Mouse (Mus musculus): ENCODE results near the gene Aldh6a1. TPM values are rescaled to one million over a fixed set of nuclear protein-coding genes. Genes with fewer than 3 reads are reported as not detected.

Aldh6a1 gene
- total RNA-seq, 4 experiments from 2014 or later: 55.8 to 70.5 (median 60.5) TPM

DNA sequence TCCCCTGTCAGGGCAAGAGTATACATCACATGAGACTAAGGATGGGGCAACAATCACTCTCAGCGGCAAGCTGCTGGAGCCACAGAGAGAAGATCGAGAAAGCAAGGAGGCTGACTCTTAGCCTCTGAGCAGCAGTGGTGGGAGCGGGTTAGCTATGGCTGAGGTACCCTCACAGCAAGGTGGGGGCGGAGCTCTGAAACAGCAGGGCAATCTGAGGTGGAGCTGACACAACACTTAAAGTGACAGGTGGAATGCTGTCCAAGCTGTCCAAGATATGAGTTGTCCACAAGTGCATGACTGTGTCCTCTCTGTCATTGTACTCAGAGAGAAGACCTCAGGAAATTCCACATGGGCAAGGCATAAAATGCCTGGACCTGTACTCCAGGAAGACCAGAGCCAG lies 68.4 kb downstream of the Aldh6a1 start:
- no peak for DNase-seq (ENCODE audit: low spot score in 2 of 2)

Other genes with a start within 250 kb of the Aldh6a1 start
- gene Elmsan1, start 232.1 kb downstream of the Aldh6a1 start, total RNA-seq (2022): 10 to 100 TPM; 17.8 to 23.3 (median 20.3) TPM
- 10 to 100 TPM; 37.4 to 42.8 (median 42.2) TPM for gene Ptgr2, start 165.8 kb downstream of the Aldh6a1 start, total RNA-seq (2022)
- gene Zfp410, start 134.2 kb downstream of the Aldh6a1 start, total RNA-seq (2022): 10 to 100 TPM; 30.9 to 40.4 (median 33.1) TPM
- 10 to 100 TPM; 22.0 to 28.3 (median 25.2) TPM for gene Coq6, start 89.3 kb downstream of the Aldh6a1 start, total RNA-seq (2022)
- 10 to 100 TPM; 10.5 to 13.1 (median 12.2) TPM for gene Fam161b, start 89.2 kb downstream of the Aldh6a1 start, total RNA-seq (2022)
- gene Entpd5, start 42.0 kb downstream of the Aldh6a1 start, total RNA-seq (2022): 10 to 100 TPM; 23.5 to 29.7 (median 27.0) TPM
- 1 to 10 TPM; 5.8 to 8.9 (median 6.2) TPM for gene Bbof1, start 41.9 kb downstream of the Aldh6a1 start, total RNA-seq (2022)
- gene Rnf113a2, start 33.8 kb downstream of the Aldh6a1 start, total RNA-seq (2022): 10 to 100 TPM; 11.7 to 15.2 (median 13.5) TPM
- gene Lin52, start 418 bp upstream of the Aldh6a1 start, total RNA-seq (2022): 10 to 100 TPM; 23.4 to 29.7 (median 27.4) TPM
- under 1 TPM; 0.17 to 0.39 (median 0.29) TPM for gene Vsx2, start 118.8 kb upstream of the Aldh6a1 start, total RNA-seq (2022)
- gene Abcd4, start 166.4 kb upstream of the Aldh6a1 start, total RNA-seq (2022): 10 to 100 TPM in 3 of 4 experiments, 1 to 10 TPM in 1; 10.0 to 11.7 (median 10.9) TPM
- under 1 TPM in 3 of 4 experiments, not detected in 1; 0.15 to 0.53 (median 0.28) TPM for gene Vrtn, start 190.0 kb upstream of the Aldh6a1 start, total RNA-seq (2022)
- gene Syndig1l, start 247.8 kb upstream of the Aldh6a1 start, total RNA-seq (2022): 10 to 100 TPM; 60.2 to 76.1 (median 70.8) TPM